Mouse (Mus musculus) macrophage (primary cell): ENCODE data around the gene Gm4312. TPM values are rescaled to one million over a fixed set of nuclear protein-coding genes. Genes with fewer than 3 reads are reported as not detected.
"Not testable (repeated sequence)": the region's sequence is repeated elsewhere in the genome, so short reads cannot be mapped to it uniquely, and the experiment has no call there.

Experiments
- H3K27ac ChIP-seq: fragments of 350-480 bp; formaldehyde crosslinking; 2 replicates; pipeline ENCODE4 v1.9.0; 2021
- H3K36me3 ChIP-seq: fragments of 350-480 bp; formaldehyde crosslinking; 2 replicates; pipeline ENCODE4 v1.9.0; 2021; ENCODE audit errors: inconsistent target
- H3K4me3 ChIP-seq: fragments of 350-480 bp; formaldehyde crosslinking; 2 replicates; pipeline ENCODE4 v1.9.0; 2021; ENCODE audit errors: inconsistent target
- H3K79me2 ChIP-seq: fragments of 350-480 bp; formaldehyde crosslinking; 2 replicates; pipeline ENCODE4 v1.9.0; 2021; ENCODE audit errors: inconsistent target
- WGBS: methylation state at CpG from one replicate; pipeline ENCODE4 v1.1.7; 2026; ENCODE audit warnings: inconsistent platforms; ENCODE audit not compliant: missing documents; 5-methylcytosine and 5-hydroxymethylcytosine counted together
- polyA plus RNA-seq: library from polyadenylated mRNA; stranded (reverse); fragments of 250-400 nt; gene quantifications from 3 replicates; pipeline ENCODE4 v1.2.4, GENCODE M21; 2018; ENCODE audit warnings: inconsistent platforms
- total RNA-seq, 78 experiments: library from RNA; depleted of rRNA; stranded (reverse); fragments of 250-400 nt; gene quantifications; 1 replicate in 9 of 78; 2 replicates in 24 of 78; 3 replicates in 43 of 78; 4 replicates in 2 of 78; pipeline ENCODE4 v1.2.4; 2018; ENCODE audit warnings: inconsistent platforms in 56 of 78

The Gm4312 gene
- total RNA-seq (2018; cell fraction: chromatin; rRNA removed): not detected
- not detected for total RNA-seq (2018; cell fraction: cytosol; rRNA removed)
- not detected for total RNA-seq (2018; cell fraction: nucleus; rRNA removed)
- not detected in 3 replicates for polyA plus RNA-seq

- H3K27ac ChIP-seq, H3K36me3 ChIP-seq, H3K79me2 ChIP-seq, H3K4me3 ChIP-seq: not testable (repeated sequence)
- WGBS: no CpG with 5 or more reads among the region's 2 CpGs
Observed at GRCm38 (mm10) chr10:100382460-100382859, at the start of gene Gm4312. Gm4312 (minus strand) TSS chr10:100382560.

GRCm38 (mm10) chr10:100427592-100427991 lies 45.2 kb upstream of the Gm4312 start:
- H3K27ac ChIP-seq: no peak overlapping the region
- H3K36me3 ChIP-seq: no peaks in the 10 kb centered on the region
- WGBS: 92% methylated on average over 2 of the region's 2 CpGs

GRCm38 (mm10) chr10:100415566-100415965 lies 33.2 kb upstream of the Gm4312 start:
- Histone ChIP-seq H3K27ac (no peak overlapping the region), H3K4me3 (no peak overlapping the region), H3K36me3 (no peaks in the 10 kb centered on the region), H3K79me2 (no peaks in the 10 kb centered on the region)
- WGBS: 90% methylated on average over 7 of the region's 7 CpGs

More at GRCm38 (mm10) chr10:100427592-100427991, 45.2 kb upstream of the Gm4312 start:
- Histone ChIP-seq H3K79me2 (no peaks in the 10 kb centered on the region), H3K4me3 (no peak overlapping the region)

- WGBS: 93% methylated on average over 5 of the region's 6 CpGs
- H3K4me3 ChIP-seq, H3K79me2 ChIP-seq, H3K27ac ChIP-seq, H3K36me3 ChIP-seq: not testable (repeated sequence)
Observed at GRCm38 (mm10) chr10:100402301-100402700, 19.9 kb upstream of the Gm4312 start.

- WGBS: no CpG with 5 or more reads among the region's 3 CpGs
Observed at GRCm38 (mm10) chr10:100361038-100361437, 21.3 kb downstream of the Gm4312 start, which contains the start of gene Gm4307. Gm4307 (plus strand) TSS chr10:100361338.

GRCm38 (mm10) chr10:100356841-100357240 lies 25.5 kb downstream of the Gm4312 start:
- H3K4me3 ChIP-seq, H3K27ac ChIP-seq, H3K79me2 ChIP-seq, H3K36me3 ChIP-seq: not testable (repeated sequence)
- 60% methylated on average over 1 of the region's 2 CpGs for WGBS

More at GRCm38 (mm10) chr10:100361038-100361437, 21.3 kb downstream of the Gm4312 start, which contains the start of gene Gm4307:
- H3K27ac ChIP-seq, H3K36me3 ChIP-seq, H3K4me3 ChIP-seq, H3K79me2 ChIP-seq: not testable (repeated sequence)

GRCm38 (mm10) chr10:100350793-100351192 lies 31.6 kb downstream of the Gm4312 start, which contains the start of gene Gm4305:
Gm4305 (plus strand) TSS chr10:100351093.
- H3K36me3 ChIP-seq, H3K4me3 ChIP-seq, H3K27ac ChIP-seq, H3K79me2 ChIP-seq: not testable (repeated sequence)
- no CpG with 5 or more reads among the region's 3 CpGs for WGBS

- no CpG with 5 or more reads among the region's 3 CpGs for WGBS
- not testable (repeated sequence) for H3K27ac ChIP-seq, H3K79me2 ChIP-seq, H3K36me3 ChIP-seq, H3K4me3 ChIP-seq
Observed at GRCm38 (mm10) chr10:100345672-100346071, 36.7 kb downstream of the Gm4312 start, which contains the start of gene Gm4303. Gm4303 (plus strand) TSS chr10:100345972.

- WGBS: no CpG with 5 or more reads among the region's 3 CpGs
- not testable (repeated sequence) for H3K79me2 ChIP-seq, H3K36me3 ChIP-seq, H3K4me3 ChIP-seq, H3K27ac ChIP-seq
Observed at GRCm38 (mm10) chr10:100340536-100340935, 41.8 kb downstream of the Gm4312 start, which contains the start of gene Gm4302. Gm4302 (plus strand) TSS chr10:100340836.

GRCm38 (mm10) chr10:100335376-100335775 lies 47.0 kb downstream of the Gm4312 start, which contains the start of gene Gm4301:
Gm4301 (plus strand) TSS chr10:100335676.
- not testable (repeated sequence) for H3K27ac ChIP-seq, H3K79me2 ChIP-seq, H3K4me3 ChIP-seq, H3K36me3 ChIP-seq
- no CpG with 5 or more reads among the region's 2 CpGs for WGBS

Other genes starting within 250 kb of the Gm4312 start
- not detected in 3 replicates for gene Gm4301, start 46.9 kb downstream of the Gm4312 start, polyA plus RNA-seq
- not detected in 3 replicates for gene Gm4302, start 41.7 kb downstream of the Gm4312 start, polyA plus RNA-seq
- gene Gm4303, start 36.6 kb downstream of the Gm4312 start, polyA plus RNA-seq: not detected in 3 replicates
- not detected in 3 replicates for gene Gm4305, start 31.5 kb downstream of the Gm4312 start, polyA plus RNA-seq
- not detected in 3 replicates for gene Gm4307, start 21.2 kb downstream of the Gm4312 start, polyA plus RNA-seq
- 7.3 to 10.6 TPM (median 9.0 TPM) in 3 replicates for gene Tmtc3, start 104.8 kb upstream of the Gm4312 start, polyA plus RNA-seq
- gene Cep290, start 105.0 kb upstream of the Gm4312 start, polyA plus RNA-seq: 2.9 to 5.7 TPM (median 5.4 TPM) in 3 replicates
- gene 4930430F08Rik, start 207.9 kb upstream of the Gm4312 start, polyA plus RNA-seq: 5.7 to 7.6 TPM (median 5.8 TPM) in 3 replicates
- gene 1700017N19Rik, start 207.9 kb upstream of the Gm4312 start, polyA plus RNA-seq: not detected in 3 replicates